Mouse (Mus musculus) heart, embryonic 11.5 days (tissue): ENCODE data around the gene Olfr165. TPM values are rescaled to one million over a fixed set of nuclear protein-coding genes. Genes with fewer than 3 reads are reported as not detected.
"Not testable (repeated sequence)": the region's sequence is repeated elsewhere in the genome, so short reads cannot be mapped to it uniquely, and the experiment has no call there.

Experiments
- ATAC-seq: fragments of 200-750 bp; cut with Nextera tagmentation; replicated peaks from 2 replicates; pipeline ENCODE4 v1.8.0; 2017; ENCODE audit warnings: moderate library complexity; ENCODE audit not compliant: insufficient number of reproducible peaks, low FRiP score, low TSS enrichment
- H3K27ac ChIP-seq: fragments of 300-500 bp; sonication (generic); 2 replicates; pipeline ENCODE4 v1.5.1; 2014; ENCODE audit warnings: mild to moderate bottlenecking, low read depth, low read length
- H3K27me3 ChIP-seq: fragments of 300-500 bp; sonication (generic); 2 replicates; pipeline ENCODE4 v1.6.1; 2014; ENCODE audit warnings: mild to moderate bottlenecking, low read length, mixed read lengths; ENCODE audit not compliant: control insufficient read depth, insufficient read depth
- H3K36me3 ChIP-seq: fragments of 300-500 bp; sonication (generic); 2 replicates; pipeline ENCODE4 v1.6.1; 2014; ENCODE audit warnings: mild to moderate bottlenecking, low read length, moderate library complexity, mixed read lengths; ENCODE audit not compliant: control insufficient read depth, insufficient read depth
- H3K4me1 ChIP-seq: fragments of 300-500 bp; sonication (generic); 2 replicates; pipeline ENCODE4 v1.6.1; 2014; ENCODE audit warnings: low read length; ENCODE audit not compliant: control insufficient read depth, insufficient read depth
- H3K4me2 ChIP-seq: fragments of 300-500 bp; sonication (generic); 2 replicates; pipeline ENCODE4 v1.6.1; 2014; ENCODE audit warnings: mild to moderate bottlenecking, moderate library complexity
- H3K4me3 ChIP-seq: fragments of 300-500 bp; sonication (generic); 2 replicates; pipeline ENCODE4 v1.5.1; 2014; ENCODE audit warnings: low read depth, low read length
- H3K9ac ChIP-seq: fragments of 300-500 bp; sonication (generic); 2 replicates; pipeline ENCODE4 v1.6.1; 2014; ENCODE audit warnings: mild to moderate bottlenecking, low read depth, low read length, moderate library complexity
- H3K9me3 ChIP-seq: fragments of 300-500 bp; sonication (generic); replicated peaks from 2 replicates; pipeline ENCODE4 v1.6.1; 2016; ENCODE audit warnings: low read length; ENCODE audit not compliant: control insufficient read depth
- WGBS: fragments of 180-500 bp; shearing (Covaris S2); extraction: QIAGEN DNeasy Blood & Tissue Kit; methylation state at CpG from one replicate; pipeline ENCODE4 v1.1.7; 2014; ENCODE audit not compliant: insufficient replicate concordance; 5-methylcytosine and 5-hydroxymethylcytosine counted together
- polyA plus RNA-seq: library from polyadenylated mRNA; unstranded; fragments of >200 nt; fragmentation: Nextera tagmentation; extraction: Ambion mirVana; gene quantifications from 2 replicates; pipeline ENCODE4 v1.2.1, GENCODE M21; 2014

The Olfr165 gene
- not detected in 2 replicates for polyA plus RNA-seq

DNA sequence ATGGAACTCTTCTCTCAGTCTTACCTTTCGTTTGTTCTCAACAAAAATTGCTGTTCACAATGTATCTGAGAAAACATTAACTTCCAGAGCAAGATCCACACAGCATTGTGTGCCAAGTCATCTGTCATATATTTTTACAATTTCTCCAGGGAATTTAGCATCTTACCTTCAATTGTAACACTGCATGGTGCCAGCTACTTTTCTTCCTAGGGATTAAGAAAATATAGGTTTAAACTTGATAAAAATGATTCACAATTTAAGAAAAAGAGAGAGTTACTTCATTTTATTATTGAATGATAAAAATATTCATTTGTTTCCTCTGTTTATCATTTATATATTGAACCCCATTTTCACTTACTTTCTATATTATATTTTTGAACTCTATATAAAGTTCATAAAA lies at the start of gene Olfr165:
Olfr165 (minus strand) TSS at position 101 of the 400 bp plus-strand sequence.
- Histone ChIP-seq H3K4me2 (no peak within 1 kb of the TSS), H3K4me1 (no peaks in the 10 kb centered on the region), H3K9ac (no peak within 1 kb of the TSS), H3K27me3 (no peaks in the 10 kb centered on the region), H3K9me3 (no peaks in the 10 kb centered on the region), H3K36me3 (no peaks in the 10 kb centered on the region), H3K4me3 (no peak within 1 kb of the TSS), H3K27ac (no peak within 1 kb of the TSS)
- 54% methylated on average over 1 of the region's 1 CpGs for WGBS
- ATAC-seq = no peak

DNA sequence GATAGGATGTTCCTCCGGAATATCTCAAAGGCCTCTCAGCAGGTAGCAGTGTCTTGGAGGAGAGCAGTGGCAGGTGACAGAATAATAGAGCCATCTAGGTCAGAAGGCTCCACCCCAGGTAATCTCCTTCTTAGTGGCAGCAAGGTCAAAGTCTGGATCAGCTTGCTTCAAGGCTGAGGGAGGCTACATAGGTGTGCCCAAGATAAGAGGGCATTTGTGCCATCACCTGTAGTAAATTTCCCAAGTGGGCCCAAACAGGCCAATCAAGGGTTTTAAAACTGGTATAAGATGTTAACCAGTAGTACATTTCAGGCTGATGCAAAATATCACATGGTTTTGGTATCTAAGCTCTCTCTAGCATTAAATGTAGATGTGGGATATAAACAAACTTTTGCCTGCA lies 41.4 kb upstream of the Olfr165 start:
- ATAC-seq = no peak
- Histone ChIP-seq H3K4me1 (no peaks in the 10 kb centered on the region), H3K9me3 (no peaks in the 10 kb centered on the region), H3K27ac (no peak overlapping the region), H3K36me3 (no peaks in the 10 kb centered on the region), H3K4me2 (no peak overlapping the region), H3K4me3 (no peak overlapping the region), H3K27me3 (no peaks in the 10 kb centered on the region), H3K9ac (no peak overlapping the region)
- WGBS = 83% methylated on average over 1 of the region's 1 CpGs

DNA sequence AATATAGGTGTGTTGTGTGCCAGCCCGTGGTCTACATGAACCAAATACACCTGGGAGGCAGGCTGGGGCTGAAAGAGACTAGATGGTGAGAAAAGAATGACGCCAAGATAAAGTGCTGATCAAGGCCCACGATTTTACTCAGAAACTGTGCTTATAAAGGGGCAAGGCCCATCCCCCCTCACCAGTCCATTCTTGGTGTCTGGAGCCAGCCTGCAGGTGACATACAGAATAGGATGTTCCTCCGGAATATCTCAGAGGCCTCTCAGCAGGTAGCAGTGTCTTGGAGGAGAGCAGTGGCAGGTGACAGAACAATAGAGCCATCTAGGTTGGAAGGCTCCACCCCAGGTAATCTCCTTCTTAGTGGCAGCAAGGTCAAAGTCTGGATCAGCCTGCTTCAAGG lies 35.8 kb upstream of the Olfr165 start:
- H3K9me3 ChIP-seq, H3K36me3 ChIP-seq, ATAC-seq, H3K4me2 ChIP-seq, H3K9ac ChIP-seq, H3K4me3 ChIP-seq, H3K4me1 ChIP-seq, H3K27me3 ChIP-seq, H3K27ac ChIP-seq: not testable (repeated sequence)
- WGBS = 67% methylated on average over 4 of the region's 4 CpGs

DNA sequence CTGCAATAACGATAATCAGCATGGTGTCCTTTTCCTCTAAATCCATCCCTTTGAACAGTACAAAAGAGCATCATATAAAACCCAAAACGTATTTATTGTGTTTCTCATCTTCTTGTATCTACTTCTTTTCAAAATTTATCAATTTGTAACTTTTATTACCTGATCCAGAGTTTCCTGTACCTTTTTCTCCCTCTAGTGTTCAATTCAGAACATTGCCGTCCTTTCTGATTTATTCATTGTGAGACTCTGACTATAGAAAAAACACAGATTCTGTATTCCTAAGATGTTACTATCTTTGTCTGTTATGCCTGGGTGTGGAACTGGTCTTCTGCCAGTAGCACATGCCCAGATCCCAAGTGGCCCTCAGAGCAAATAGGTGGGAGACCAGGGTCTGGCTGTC lies 35.0 kb downstream of the Olfr165 start:
- H3K9ac ChIP-seq = no peak overlapping the region
- H3K4me3 ChIP-seq = no peak overlapping the region
- ATAC-seq = no peak

More for the DNA sequence above, 35.0 kb downstream of the Olfr165 start:
- Histone ChIP-seq H3K27ac (no peak overlapping the region), H3K4me2 (no peak overlapping the region), H3K27me3 (no peaks in the 10 kb centered on the region), H3K9me3 (no peaks in the 10 kb centered on the region; the same call in 1 of the 2 replicates), H3K4me1 (no peaks in the 10 kb centered on the region), H3K36me3 (no peaks in the 10 kb centered on the region)
- WGBS = 56% methylated on average over 3 of the region's 3 CpGs

Other genes starting within 250 kb of the Olfr165 start
- not detected in 2 replicates for gene Olfr164, start 109.1 kb downstream of the Olfr165 start, polyA plus RNA-seq
- gene Olfr166, start 60.6 kb upstream of the Olfr165 start, polyA plus RNA-seq = not detected in 2 replicates
- gene Olfr167, start 99.1 kb upstream of the Olfr165 start, polyA plus RNA-seq = not detected in 2 replicates
- gene Olfr168, start 112.4 kb upstream of the Olfr165 start, polyA plus RNA-seq = not detected in 2 replicates
- not detected in 2 replicates for gene Olfr169, start 148.7 kb upstream of the Olfr165 start, polyA plus RNA-seq
- not detected in 2 replicates for gene Olfr170, start 188.7 kb upstream of the Olfr165 start, polyA plus RNA-seq
- gene Olfr171, start 206.8 kb upstream of the Olfr165 start, polyA plus RNA-seq = not detected in 2 replicates